Mouse (Mus musculus): ENCODE results near the gene Rassf5. TPM values are rescaled to one million over a fixed set of nuclear protein-coding genes. Genes with fewer than 3 reads are reported as not detected.
A peak's percentile ranks its signal among the peaks of the same experiment; 100 is the strongest.
"Not testable (repeated sequence)": the region's sequence is repeated elsewhere in the genome, so short reads cannot be mapped to it uniquely, and the experiment has no call there.

Rassf5 gene
- total RNA-seq, 2 experiments from 2014 or later: 20.0 to 21.0 TPM

- peak; percentile 85 to 87 for DNase-seq (ENCODE audit: low spot score in 2 of 2)
Measured at GRCm38 (mm10) chr1:131181642-131182527, 63.2 kb downstream of the Rassf5 start.

GRCm38 (mm10) chr1:131180386-131180785 is 64.7 kb downstream of the Rassf5 start:
- DNase-seq (ENCODE audit: low spot score in 2 of 2): no peak

- DNase-seq (ENCODE audit: low spot score in 2 of 2): no peak
Measured at GRCm38 (mm10) chr1:131178083-131178482, 67.0 kb downstream of the Rassf5 start.

- DNase-seq (ENCODE audit: low spot score in 2 of 2): no peak
Measured at GRCm38 (mm10) chr1:131177249-131177648, 67.8 kb downstream of the Rassf5 start.

GRCm38 (mm10) chr1:131175819-131176218 is 69.2 kb downstream of the Rassf5 start:
- no peak for DNase-seq (ENCODE audit: low spot score in 2 of 2)

- DNase-seq (ENCODE audit: low spot score in 2 of 2): no peak
Measured at GRCm38 (mm10) chr1:131175189-131175588, 69.9 kb downstream of the Rassf5 start.

GRCm38 (mm10) chr1:131174299-131174861 is 70.7 kb downstream of the Rassf5 start:
- no peak for DNase-seq (ENCODE audit: low spot score in 2 of 2)

GRCm38 (mm10) chr1:131173809-131174208 is 71.2 kb downstream of the Rassf5 start:
- no peak for DNase-seq (ENCODE audit: low spot score in 2 of 2)

- no peak for DNase-seq (ENCODE audit: low spot score in 2 of 2)
Measured at GRCm38 (mm10) chr1:131173001-131173400, 72.1 kb downstream of the Rassf5 start.

- DNase-seq (ENCODE audit: low spot score in 2 of 2): no peak
Measured at GRCm38 (mm10) chr1:131167612-131168011, 77.4 kb downstream of the Rassf5 start.

GRCm38 (mm10) chr1:131164427-131164826 is 80.6 kb downstream of the Rassf5 start:
- no peak for DNase-seq (ENCODE audit: low spot score in 2 of 2)

- DNase-seq (ENCODE audit: low spot score in 2 of 2): no peak
Measured at GRCm38 (mm10) chr1:131161091-131161490, 84.0 kb downstream of the Rassf5 start.

- not testable (repeated sequence) for DNase-seq (ENCODE audit: low spot score in 2 of 2)
Measured at GRCm38 (mm10) chr1:131159573-131160327, 85.3 kb downstream of the Rassf5 start.

GRCm38 (mm10) chr1:131155456-131155855 is 89.6 kb downstream of the Rassf5 start:
- peak; percentile 44 to 49 for DNase-seq (ENCODE audit: low spot score in 2 of 2)

- DNase-seq (ENCODE audit: low spot score in 2 of 2): peak; percentile 86 to 90
Measured at GRCm38 (mm10) chr1:131153018-131153629, 91.9 kb downstream of the Rassf5 start, which contains the start of gene Eif2d. Gene Eif2d (plus strand): TSS chr1:131153181.

- DNase-seq (ENCODE audit: low spot score in 2 of 2): no peak
Measured at GRCm38 (mm10) chr1:131149496-131149895, 95.6 kb downstream of the Rassf5 start.

- DNase-seq (ENCODE audit: low spot score in 2 of 2): no peak
Measured at GRCm38 (mm10) chr1:131146181-131146614, 98.9 kb downstream of the Rassf5 start.

- DNase-seq (ENCODE audit: low spot score in 2 of 2): not testable (repeated sequence)
Measured at GRCm38 (mm10) chr1:131145222-131145621, 99.8 kb downstream of the Rassf5 start.

GRCm38 (mm10) chr1:131142472-131142871 is 102.6 kb downstream of the Rassf5 start:
- DNase-seq (ENCODE audit: low spot score in 2 of 2): no peak

GRCm38 (mm10) chr1:131141449-131141848 is 103.6 kb downstream of the Rassf5 start:
- no peak for DNase-seq (ENCODE audit: low spot score in 2 of 2)

Measured in layer of hippocampus, postnatal 10 days (tissue).